12 mouse cellular contexts compared by ENCODE assay signal in the genomic region with DNA sequence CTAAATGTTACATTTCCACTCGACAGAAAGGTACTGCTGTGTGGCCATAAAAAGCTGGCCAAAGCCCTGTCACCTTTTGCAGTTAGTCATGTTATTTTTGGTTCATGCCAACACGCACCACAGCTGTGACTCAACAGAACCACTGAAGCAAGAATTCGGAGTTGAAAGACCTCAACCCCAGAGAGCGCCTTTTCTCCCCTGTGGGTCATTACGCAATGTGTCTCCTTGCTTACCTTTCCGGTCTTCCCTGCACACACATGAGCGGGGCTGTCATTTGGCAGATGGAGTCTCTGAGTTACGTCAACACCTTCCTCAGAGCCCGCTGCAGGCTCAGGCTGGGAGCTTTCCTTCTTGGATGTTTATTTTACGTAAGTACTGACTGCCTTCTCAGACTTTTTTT. TPM values are rescaled to one million over a fixed set of nuclear protein-coding genes. Genes with fewer than 3 reads are reported as not detected.
DNase-seq lines count a peak whose midpoint lies in the region; ATAC-seq lines count a peak whose summit lies in the region.
"Had no signal": no experiment of that assay in that cellular context is flagged by ENCODE, and none has a peak within 500 bp of the region (broad histone marks: within the 10 kb centered on the region; RNA-seq: fewer than 3 reads in every experiment).

No protein-coding gene starts in this region.

- no peaks in the 10 kb centered on the region for H3K9me3 ChIP-seq in limb, embryonic 13.5 days
- H3K9me3 ChIP-seq in limb, embryonic 10.5 days (replicated peaks) = no peaks in the 10 kb centered on the region
- no peaks in the 10 kb centered on the region for H3K9me3 ChIP-seq in midbrain, embryonic 11.5 days (ENCODE audit: control insufficient read depth, low read length)
- H3K9me3 ChIP-seq: limb, embryonic 12.5 days had no signal

- no peaks in the 10 kb centered on the region for H3K27me3 ChIP-seq in limb, embryonic 13.5 days
- H3K27me3 ChIP-seq in limb, embryonic 10.5 days (ENCODE audit: low read depth, poor library complexity, severe bottlenecking) = no peaks in the 10 kb centered on the region
- H3K27me3 ChIP-seq in midbrain, embryonic 11.5 days (ENCODE audit: control insufficient read depth, insufficient read depth, low read length) = no peaks in the 10 kb centered on the region
- H3K27me3 ChIP-seq: limb, embryonic 12.5 days had no signal

- H3K36me3 ChIP-seq in limb, embryonic 13.5 days = no peaks in the 10 kb centered on the region
- no peaks in the 10 kb centered on the region for H3K36me3 ChIP-seq in limb, embryonic 10.5 days
- H3K36me3 ChIP-seq in midbrain, embryonic 11.5 days (ENCODE audit: control insufficient read depth, insufficient read depth, low read length) = no peaks in the 10 kb centered on the region
- H3K36me3 ChIP-seq: limb, embryonic 12.5 days had no signal

- H3K4me2 ChIP-seq in limb, embryonic 13.5 days (replicated peaks) = peak overlapping the region; percentile 36
- H3K4me2 ChIP-seq in midbrain, embryonic 11.5 days = no peak overlapping the region
- H3K4me2 ChIP-seq: hindbrain, embryonic 14.5 days; limb, embryonic 12.5 days had no signal

- 53% methylated on average over 10 of the region's 10 CpGs for WGBS in limb, embryonic 13.5 days
- WGBS in limb, embryonic 10.5 days = 75% methylated on average over 10 of the region's 10 CpGs
- WGBS in midbrain, embryonic 11.5 days = 82% methylated on average over 10 of the region's 10 CpGs

- H3K4me1 ChIP-seq in limb, embryonic 13.5 days = peaks cover 6% of the 10 kb centered on the region; the same call in 1 of the 2 replicates
- H3K4me1 ChIP-seq in limb, embryonic 10.5 days = peaks cover 7% of the 10 kb centered on the region
- H3K4me1 ChIP-seq in midbrain, embryonic 11.5 days (ENCODE audit: control insufficient read depth, insufficient read depth, low read length) = no peaks in the 10 kb centered on the region

- ATAC-seq in limb, embryonic 13.5 days (ENCODE audit: low FRiP score, low read depth) = no peak
- no peak for ATAC-seq in midbrain, embryonic 11.5 days (ENCODE audit: low FRiP score)

- intact Hi-C loops in heart, postnatal 25 days (cut with DNase I) = no loop called here

- 0 out of 2 replicates have a peak overlapping the region, but pooled peaks have one; percentile 7 for H3K27ac ChIP-seq in limb, embryonic 13.5 days
- no peak overlapping the region for H3K27ac ChIP-seq in limb, embryonic 10.5 days
- no peak overlapping the region for H3K27ac ChIP-seq in midbrain, embryonic 11.5 days (ENCODE audit: low read depth, low read length)
- H3K27ac ChIP-seq: hindbrain, embryonic 14.5 days; limb, embryonic 12.5 days had no signal

- no peak overlapping the region for H3K4me3 ChIP-seq in limb, embryonic 13.5 days
- H3K4me3 ChIP-seq in limb, embryonic 10.5 days = no peak overlapping the region
- no peak overlapping the region for H3K4me3 ChIP-seq in midbrain, embryonic 11.5 days (ENCODE audit: low read depth, low read length)
- H3K4me3 ChIP-seq: limb, embryonic 12.5 days had no signal

- DNase-seq in heart, adult 11 months = peak; percentile 85
- DNase-seq in heart, postnatal 25 days (ENCODE audit: low spot score) = no peak
- DNase-seq in limb, embryonic 10.5 days (ENCODE audit: low spot score) = no peak
- peak; percentile 74 for DNase-seq in A20 (ENCODE audit: low read depth, low spot score)
- DNase-seq in fibroblast of lung, adult 2 months (ENCODE audit: low read depth) = peak; percentile 96
- DNase-seq in midbrain, embryonic 11.5 days (ENCODE audit: low spot score, missing footprints) = no peak
- DNase-seq in layer of hippocampus, adult 8-10 months (ENCODE audit: low spot score in 2 of 2) = no peak
- DNase-seq: cerebellum, adult 11 months had no signal

- no peak overlapping the region for H3K9ac ChIP-seq in limb, embryonic 13.5 days
- H3K9ac ChIP-seq in midbrain, embryonic 11.5 days (ENCODE audit: low read length) = no peak overlapping the region
- H3K9ac ChIP-seq: hindbrain, embryonic 14.5 days; limb, embryonic 12.5 days had no signal

RNA-seq across cellular contexts. Expression of a gene that starts 24.6 kb away (rescaled TPM):
- total RNA-seq in heart, postnatal 25 days (2021) = 10 to 100 TPM; 19.6 to 23.8 TPM
- 0.73 and 0.83 TPM in 2 replicates for polyA plus RNA-seq in limb, embryonic 13.5 days (2015; fragmentation: Nextera tagmentation; extraction: Ambion mirVana)
- polyA plus RNA-seq in limb, embryonic 10.5 days (2016; fragmentation: Nextera tagmentation; extraction: Ambion mirVana) = 0.23 and 0.30 TPM in 2 replicates
- polyA plus RNA-seq in midbrain, embryonic 11.5 days (2014; fragmentation: Nextera tagmentation; extraction: Ambion mirVana) = 2.6 and 3.0 TPM in 2 replicates
- 10 to 100 TPM in 2 of 4 experiments, 1 to 10 TPM in 2; 8.8 to 15.4 (median 9.7) TPM for total RNA-seq in layer of hippocampus, adult 8-10 months (2022)
- total RNA-seq: megakaryocyte-erythroid progenitor cell, adult 5-6 weeks had no signal

Comparison
In these comparisons a context has a peak if more than half of its experiments do, and no peak if none do; other contexts are left out.
1. DNase-seq: peak in heart, adult 11 months (single experiment), A20 (single experiment) and fibroblast of lung, adult 2 months (single experiment); none in heart, postnatal 25 days (single experiment), limb, embryonic 10.5 days (single experiment), midbrain, embryonic 11.5 days (single experiment) and layer of hippocampus, adult 8-10 months (0 of 2).